Mouse (Mus musculus): ENCODE measurements around the gene Nutm1. TPM values are rescaled to one million over a fixed set of nuclear protein-coding genes. Genes with fewer than 3 reads are reported as not detected.
A peak's percentile ranks its signal among the peaks of the same experiment; 100 is the strongest.

The Nutm1 gene
- total RNA-seq, 2 experiments from 2014 or later, result not detected

GRCm38 (mm10) chr2:112261748-112262653, 2.9 kb upstream of the Nutm1 start, which contains the start of gene Nop10:
Nop10 (plus strand) TSS chr2:112261926.
- peak; percentile 75 to 86 for DNase-seq (ENCODE audit: low spot score in 2 of 2)

- no peak for DNase-seq (ENCODE audit: low spot score in 2 of 2)
These were observed 4.2 kb downstream of the Nutm1 start for GRCm38 (mm10) chr2:112254675-112255515.

GRCm38 (mm10) chr2:112249780-112250453, 9.2 kb downstream of the Nutm1 start:
- DNase-seq (ENCODE audit: low spot score in 2 of 2), result no peak

GRCm38 (mm10) chr2:112247323-112247722, 11.8 kb downstream of the Nutm1 start:
- no peak for DNase-seq (ENCODE audit: low spot score in 2 of 2)

GRCm38 (mm10) chr2:112246193-112246592, 12.9 kb downstream of the Nutm1 start:
- DNase-seq (ENCODE audit: low spot score in 2 of 2), result no peak

GRCm38 (mm10) chr2:112245307-112245706, 13.8 kb downstream of the Nutm1 start:
- DNase-seq (ENCODE audit: low spot score in 2 of 2), result no peak

GRCm38 (mm10) chr2:112241787-112242186, 17.3 kb downstream of the Nutm1 start:
- no peak for DNase-seq (ENCODE audit: low spot score in 2 of 2)

GRCm38 (mm10) chr2:112239935-112240721, 19.0 kb downstream of the Nutm1 start:
- no peak for DNase-seq (ENCODE audit: low spot score in 2 of 2)

- peak; percentile 88 to 92 for DNase-seq (ENCODE audit: low spot score in 2 of 2)
These were observed 19.7 kb downstream of the Nutm1 start, which contains the start of gene Lpcat4 for GRCm38 (mm10) chr2:112239212-112239934. Lpcat4 (plus strand) TSS chr2:112239468.

GRCm38 (mm10) chr2:112238006-112238405, 21.1 kb downstream of the Nutm1 start:
- DNase-seq (ENCODE audit: low spot score in 2 of 2), result no peak

- no peak for DNase-seq (ENCODE audit: low spot score in 2 of 2)
These were observed 22.5 kb downstream of the Nutm1 start for GRCm38 (mm10) chr2:112236620-112237019.

GRCm38 (mm10) chr2:112232623-112233022, 26.5 kb downstream of the Nutm1 start:
- DNase-seq (ENCODE audit: low spot score in 2 of 2), result no peak

GRCm38 (mm10) chr2:112224356-112224755, 34.7 kb downstream of the Nutm1 start:
- no peak for DNase-seq (ENCODE audit: low spot score in 2 of 2)

- no peak for DNase-seq (ENCODE audit: low spot score in 2 of 2)
These were observed 36.5 kb downstream of the Nutm1 start for GRCm38 (mm10) chr2:112222607-112223006.

- no peak for DNase-seq (ENCODE audit: low spot score in 2 of 2)
These were observed 38.2 kb downstream of the Nutm1 start for GRCm38 (mm10) chr2:112220880-112221279.

- DNase-seq (ENCODE audit: low spot score in 2 of 2), result no peak
These were observed 41.5 kb downstream of the Nutm1 start for GRCm38 (mm10) chr2:112217614-112218013.

GRCm38 (mm10) chr2:112215977-112216376, 43.1 kb downstream of the Nutm1 start:
- DNase-seq (ENCODE audit: low spot score in 2 of 2), result no peak

- DNase-seq (ENCODE audit: low spot score in 2 of 2), result no peak
These were observed 48.4 kb downstream of the Nutm1 start for GRCm38 (mm10) chr2:112210699-112211098.

GRCm38 (mm10) chr2:112210142-112210541, 48.9 kb downstream of the Nutm1 start:
- DNase-seq (ENCODE audit: low spot score in 2 of 2), result no peak

GRCm38 (mm10) chr2:112203056-112203455, 56.0 kb downstream of the Nutm1 start:
- no peak for DNase-seq (ENCODE audit: low spot score in 2 of 2)

All from adrenal gland, adult 18-20 months (tissue).